Mouse (Mus musculus): ENCODE results near the gene Cry2. TPM values are rescaled to one million over a fixed set of nuclear protein-coding genes. Genes with fewer than 3 reads are reported as not detected.

Cry2 gene
- polyA plus RNA-seq, 1 experiment = 2.1 TPM

DNA sequence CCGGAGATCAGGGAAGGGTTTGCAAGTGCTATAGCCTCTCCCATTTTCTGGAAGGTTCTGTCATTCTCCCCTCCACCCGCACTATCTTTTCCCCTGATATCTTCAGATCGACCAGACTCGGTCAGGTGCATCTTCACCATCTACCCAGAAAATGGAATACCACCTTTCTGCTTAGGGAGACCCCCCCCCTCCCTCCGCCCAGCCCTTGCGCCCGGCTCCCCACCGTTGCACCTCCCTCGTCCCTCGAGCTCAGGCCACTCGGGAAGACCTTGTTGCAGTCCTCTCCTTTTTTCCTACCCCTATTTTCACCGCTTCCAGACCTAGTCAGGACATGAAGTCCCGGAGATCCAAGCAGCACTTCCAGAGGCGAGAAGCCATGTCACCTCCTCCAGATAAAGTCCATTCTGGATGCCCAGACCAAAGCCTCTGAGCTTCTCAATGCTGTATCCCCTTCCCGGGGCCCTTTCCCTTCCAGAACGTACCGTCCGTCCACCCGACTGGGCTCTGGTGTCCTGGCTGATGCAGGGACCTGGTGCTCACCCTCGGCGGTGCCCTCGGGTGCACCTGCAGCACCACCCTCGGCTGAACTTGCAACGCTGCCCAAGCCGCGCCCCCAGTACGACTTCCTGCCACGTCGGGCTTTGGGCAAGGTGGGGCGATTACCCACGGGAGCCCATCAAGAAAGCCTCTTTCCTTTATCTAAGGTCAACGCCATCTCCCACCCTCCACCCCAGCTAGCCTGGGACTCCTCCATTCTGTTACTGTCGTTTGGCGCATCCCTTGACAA lies 26.3 kb upstream of the Cry2 start, which contains the start of gene Slc35c1:
Slc35c1 (minus strand) TSS at position 618 of the 787 bp plus-strand sequence.
- H3K4me3 ChIP-seq (ENCODE audit: insufficient read depth, poor library complexity, severe bottlenecking) = peak within 1 kb of the TSS; percentile 64
- no peaks in the 10 kb centered on the region for H3K27me3 ChIP-seq (ENCODE audit: control insufficient read depth, insufficient read depth, insufficient read length)
- peaks cover 35% of the 10 kb centered on the region for H3K79me2 ChIP-seq (ENCODE audit: control insufficient read depth, insufficient read depth)
- no peaks in the 10 kb centered on the region for H3K36me3 ChIP-seq (ENCODE audit: control insufficient read depth, insufficient read depth)
- H3K79me3 ChIP-seq (ENCODE audit: low read depth) = peaks cover 5% of the 10 kb centered on the region
- TF ChIP-seq MAX (IDR thresholded peaks at IDR 0.05) (no peak), MYOD1 (IDR thresholded peaks at IDR 0.05; ENCODE audit: control insufficient read depth, insufficient read length, low read depth) (no peak), MYOG (IDR thresholded peaks at IDR 0.05; ENCODE audit: control insufficient read depth, extremely low read depth, insufficient read length) (no peak), CTCF (IDR thresholded peaks at IDR 0.05; ENCODE audit: control insufficient read depth, insufficient read depth, insufficient read length) (no peak), CEBPB (IDR thresholded peaks at IDR 0.05; ENCODE audit: low read depth) (no peak)
- peak within 1 kb of the TSS; percentile 87 for H3ac ChIP-seq (ENCODE audit: control insufficient read depth, insufficient read length, low read depth)

DNA sequence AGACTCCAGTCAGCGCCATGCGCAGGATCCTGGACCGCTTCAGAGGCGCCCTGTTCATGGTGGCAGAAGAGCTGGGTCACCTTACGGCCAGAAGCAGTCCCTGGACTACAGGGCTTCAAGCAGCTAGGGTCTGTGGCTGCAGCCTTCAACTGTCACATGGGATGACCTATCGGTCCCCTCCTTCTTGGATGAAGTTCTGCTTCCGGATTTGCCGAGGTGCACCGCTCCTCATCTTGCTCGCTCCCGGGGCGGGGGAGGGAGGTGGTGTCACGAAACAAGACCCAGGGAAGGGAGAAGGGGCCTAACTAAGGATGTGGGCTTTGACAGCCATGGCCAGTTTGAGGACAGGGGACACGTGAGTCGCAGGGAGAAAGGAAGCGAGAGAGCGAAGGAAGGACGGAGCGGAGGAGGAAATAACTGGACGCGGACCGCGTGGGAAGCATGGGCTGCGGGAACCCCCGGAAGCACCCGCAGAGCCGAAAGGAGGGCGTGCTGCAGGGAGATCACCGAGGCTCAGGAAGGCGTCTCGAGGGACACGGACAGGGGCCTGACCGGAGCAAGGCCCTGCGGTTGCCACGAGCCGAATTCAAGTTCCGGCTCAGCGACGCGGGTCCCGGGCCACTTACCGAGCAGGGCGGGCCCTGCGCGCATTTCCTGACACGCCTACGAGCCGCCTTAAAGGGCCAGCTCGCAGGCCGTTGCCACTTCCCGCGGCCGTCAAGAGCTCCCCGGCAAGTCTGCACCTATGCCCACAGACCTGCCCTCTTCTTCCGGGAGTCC lies 25.5 kb upstream of the Cry2 start:
- H3K36me3 ChIP-seq (ENCODE audit: control insufficient read depth, insufficient read depth) = peaks cover 7% of the 10 kb centered on the region
- H3K4me3 ChIP-seq (ENCODE audit: insufficient read depth, poor library complexity, severe bottlenecking) = peak overlapping the region; percentile 64
- peaks cover 35% of the 10 kb centered on the region for H3K79me2 ChIP-seq (ENCODE audit: control insufficient read depth, insufficient read depth)
- no peaks in the 10 kb centered on the region for H3K27me3 ChIP-seq (ENCODE audit: control insufficient read depth, insufficient read depth, insufficient read length)
- H3K79me3 ChIP-seq (ENCODE audit: low read depth) = peaks cover 5% of the 10 kb centered on the region
- peak overlapping the region; percentile 87 for H3ac ChIP-seq (ENCODE audit: control insufficient read depth, insufficient read length, low read depth)
- TF ChIP-seq FOSL1 (IDR thresholded peaks at IDR 0.05; ENCODE audit: insufficient read depth, low read length, poor library complexity, severe bottlenecking) = no peak
- peak; percentile 1 for TF ChIP-seq USF1 (IDR thresholded peaks at IDR 0.05; ENCODE audit: low read depth)
- TF ChIP-seq MYOD1 (IDR thresholded peaks at IDR 0.05; ENCODE audit: control insufficient read depth, insufficient read length, low read depth) = no peak
- TF ChIP-seq MYOG (IDR thresholded peaks at IDR 0.05; ENCODE audit: control insufficient read depth, extremely low read depth, insufficient read length) = no peak
- no peak for TF ChIP-seq CTCF (IDR thresholded peaks at IDR 0.05; ENCODE audit: control insufficient read depth, insufficient read depth, insufficient read length)
- peak; percentile 65 for TF ChIP-seq MAX (IDR thresholded peaks at IDR 0.05)
- TF ChIP-seq CEBPB (IDR thresholded peaks at IDR 0.05; ENCODE audit: low read depth) = no peak

DNA sequence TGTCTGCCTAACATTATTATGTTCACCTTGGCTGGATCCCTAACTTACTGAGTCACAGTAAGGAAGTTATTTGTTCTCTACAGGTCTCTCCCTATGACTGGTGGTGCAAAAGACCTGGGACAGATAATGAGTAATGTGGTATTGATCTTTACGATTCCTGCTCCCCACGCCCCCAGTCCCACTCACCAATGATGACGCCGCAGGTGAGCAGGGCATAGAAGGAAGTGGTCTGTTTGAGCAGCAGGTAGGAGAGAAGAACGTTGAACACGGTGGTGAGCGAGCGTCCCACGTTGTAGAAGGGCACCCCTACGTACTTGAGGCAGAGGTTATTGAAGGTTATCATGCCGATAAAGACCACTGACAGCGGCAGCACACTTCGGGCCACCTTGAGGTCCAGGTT lies 24.6 kb upstream of the Cry2 start:
- Histone ChIP-seq H3K36me3 (ENCODE audit: control insufficient read depth, insufficient read depth) (peaks cover 15% of the 10 kb centered on the region), H3ac (ENCODE audit: control insufficient read depth, insufficient read length, low read depth) (peak overlapping the region; percentile 87), H3K79me3 (ENCODE audit: low read depth) (peaks cover 5% of the 10 kb centered on the region), H3K4me3 (ENCODE audit: insufficient read depth, poor library complexity, severe bottlenecking) (peak overlapping the region; percentile 64), H3K27me3 (ENCODE audit: control insufficient read depth, insufficient read depth, insufficient read length) (no peaks in the 10 kb centered on the region), H3K79me2 (ENCODE audit: control insufficient read depth, insufficient read depth) (peaks cover 35% of the 10 kb centered on the region)
- TF ChIP-seq MAX (IDR thresholded peaks at IDR 0.05) (no peak), MYOG (IDR thresholded peaks at IDR 0.05; ENCODE audit: control insufficient read depth, extremely low read depth, insufficient read length) (no peak), CTCF (IDR thresholded peaks at IDR 0.05; ENCODE audit: control insufficient read depth, insufficient read depth, insufficient read length) (no peak), FOSL1 (IDR thresholded peaks at IDR 0.05; ENCODE audit: insufficient read depth, low read length, poor library complexity, severe bottlenecking) (no peak), USF1 (IDR thresholded peaks at IDR 0.05; ENCODE audit: low read depth) (no peak), CEBPB (IDR thresholded peaks at IDR 0.05; ENCODE audit: low read depth) (no peak), MYOD1 (IDR thresholded peaks at IDR 0.05; ENCODE audit: control insufficient read depth, insufficient read length, low read depth) (no peak)

DNA sequence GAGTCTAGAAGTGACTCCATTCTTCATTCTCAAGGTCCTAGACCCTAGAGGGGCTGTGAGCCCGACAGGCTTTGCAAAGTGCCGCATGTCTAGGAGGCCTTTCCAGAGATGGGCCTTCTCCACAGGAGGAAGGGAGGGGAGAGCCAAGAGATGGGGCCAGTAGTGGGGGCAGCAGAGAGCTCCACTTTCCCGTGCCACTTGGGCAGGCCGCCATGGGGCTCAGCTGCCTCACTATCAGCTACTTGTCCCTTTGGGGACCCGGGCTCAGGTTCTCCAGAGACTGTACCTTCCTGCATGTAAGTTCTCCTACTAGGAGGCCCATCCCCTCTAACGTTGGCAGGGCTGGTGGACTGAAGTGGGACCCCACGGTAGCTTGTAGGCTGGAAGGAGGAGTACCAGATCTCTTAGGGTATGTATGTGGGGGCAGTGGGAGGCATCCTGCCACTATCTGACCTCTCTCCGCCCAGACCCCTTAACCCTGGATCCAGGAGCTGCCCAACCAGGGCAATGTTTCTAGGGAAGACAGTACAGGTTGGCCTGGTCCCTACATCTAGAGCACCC lies 23.2 kb upstream of the Cry2 start:
- Histone ChIP-seq H3ac (ENCODE audit: control insufficient read depth, insufficient read length, low read depth) (no peak overlapping the region), H3K27me3 (ENCODE audit: control insufficient read depth, insufficient read depth, insufficient read length) (no peaks in the 10 kb centered on the region), H3K4me3 (ENCODE audit: insufficient read depth, poor library complexity, severe bottlenecking) (no peak overlapping the region), H3K36me3 (ENCODE audit: control insufficient read depth, insufficient read depth) (peaks cover 18% of the 10 kb centered on the region), H3K79me3 (ENCODE audit: low read depth) (peaks cover 5% of the 10 kb centered on the region), H3K79me2 (ENCODE audit: control insufficient read depth, insufficient read depth) (peaks cover 35% of the 10 kb centered on the region)
- TF ChIP-seq MAX (IDR thresholded peaks at IDR 0.05) (no peak), CTCF (IDR thresholded peaks at IDR 0.05; ENCODE audit: control insufficient read depth, insufficient read depth, insufficient read length) (no peak), USF1 (IDR thresholded peaks at IDR 0.05; ENCODE audit: low read depth) (no peak), FOSL1 (IDR thresholded peaks at IDR 0.05; ENCODE audit: insufficient read depth, low read length, poor library complexity, severe bottlenecking) (no peak), MYOG (IDR thresholded peaks at IDR 0.05; ENCODE audit: control insufficient read depth, extremely low read depth, insufficient read length) (no peak), CEBPB (IDR thresholded peaks at IDR 0.05; ENCODE audit: low read depth) (no peak), MYOD1 (IDR thresholded peaks at IDR 0.05; ENCODE audit: control insufficient read depth, insufficient read length, low read depth) (no peak)

- Histone ChIP-seq H3K79me3 (ENCODE audit: low read depth) (peaks cover 5% of the 10 kb centered on the region), H3K36me3 (ENCODE audit: control insufficient read depth, insufficient read depth) (peaks cover 18% of the 10 kb centered on the region), H3K27me3 (ENCODE audit: control insufficient read depth, insufficient read depth, insufficient read length) (no peaks in the 10 kb centered on the region), H3K79me2 (ENCODE audit: control insufficient read depth, insufficient read depth) (peaks cover 35% of the 10 kb centered on the region), H3ac (ENCODE audit: control insufficient read depth, insufficient read length, low read depth) (no peak overlapping the region), H3K4me3 (ENCODE audit: insufficient read depth, poor library complexity, severe bottlenecking) (no peak overlapping the region)
- no peak for TF ChIP-seq MYOG (IDR thresholded peaks at IDR 0.05; ENCODE audit: control insufficient read depth, extremely low read depth, insufficient read length)
Measured at GRCm38 (mm10) chr2:92455704-92456103, 21.9 kb upstream of the Cry2 start.

All from C2C12 (cell line).